Mouse (Mus musculus) telencephalon, adult 2 months (tissue): Measurements from ENCODE around the gene Abhd16a.

Experiments
- DNase-seq: peaks from one replicate; pipeline ENCODE4 v3.0.0-alpha.2; 2011; ENCODE audit warnings: low read depth, low spot score

Abhd16a gene

DNA sequence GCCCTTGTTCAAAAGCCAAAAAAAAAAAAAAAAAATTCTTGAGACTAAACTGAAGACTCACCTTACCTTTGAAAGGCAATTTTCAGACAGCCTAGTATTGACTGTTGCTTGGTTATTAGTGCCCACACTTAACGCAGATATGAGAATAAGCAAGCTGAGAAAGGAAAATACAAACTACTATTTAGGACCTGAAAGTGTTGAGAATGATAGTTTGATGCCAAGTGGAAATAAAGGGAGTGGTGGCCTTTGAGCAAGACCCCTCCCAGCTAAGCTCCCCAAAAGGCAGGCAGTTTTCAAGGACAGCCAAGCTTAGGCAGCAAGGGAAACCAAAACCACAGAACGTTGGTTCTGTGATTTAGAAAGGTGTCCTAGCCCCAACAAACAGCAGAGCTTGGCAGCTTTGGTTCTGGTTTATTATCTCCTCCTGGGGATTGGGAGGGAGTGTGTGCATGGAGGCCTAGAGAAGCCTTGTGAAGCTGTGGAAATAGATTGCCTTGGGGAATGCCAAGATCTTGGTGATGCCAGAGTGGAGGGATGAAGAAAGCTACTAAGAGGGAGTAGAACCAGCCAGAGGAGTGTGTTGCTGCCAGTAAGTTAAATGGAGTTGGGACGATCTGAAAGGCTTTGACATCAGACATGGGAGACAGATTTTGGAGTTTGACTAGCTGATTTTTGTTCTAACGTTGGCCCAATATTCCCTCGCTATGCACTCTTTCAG, 59.0 kb downstream of the Abhd16a start:
- DNase-seq = no peak

DNA sequence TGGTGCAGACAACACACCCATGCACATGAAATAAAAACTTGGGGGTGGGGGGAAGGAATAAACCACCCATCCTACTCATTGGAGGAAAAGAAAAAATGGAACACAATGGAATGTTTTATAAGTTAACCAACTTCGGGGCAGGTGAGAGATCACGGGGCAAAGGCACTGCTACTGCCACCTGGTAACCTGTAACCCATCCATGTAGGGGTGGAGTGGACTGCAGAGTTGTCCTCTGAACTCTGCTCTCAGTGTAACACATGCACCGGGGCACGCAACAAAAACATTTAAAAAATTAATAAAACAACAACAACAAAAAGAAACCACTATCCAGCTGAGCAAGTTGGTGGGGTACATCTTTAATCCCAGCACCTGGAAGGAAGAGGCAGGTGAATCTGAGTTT, 63.1 kb downstream of the Abhd16a start:
- no peak for DNase-seq
